Mouse (Mus musculus): ENCODE results near the gene Atp1b3. TPM values are rescaled to one million over a fixed set of nuclear protein-coding genes. Genes with fewer than 3 reads are reported as not detected.
"Not testable (repeated sequence)": the region's sequence is repeated elsewhere in the genome, so short reads cannot be mapped to it uniquely, and the experiment has no call there.

The Atp1b3 gene
- total RNA-seq, 2 experiments from 2014 or later = 85.4 to 85.6 TPM

DNA sequence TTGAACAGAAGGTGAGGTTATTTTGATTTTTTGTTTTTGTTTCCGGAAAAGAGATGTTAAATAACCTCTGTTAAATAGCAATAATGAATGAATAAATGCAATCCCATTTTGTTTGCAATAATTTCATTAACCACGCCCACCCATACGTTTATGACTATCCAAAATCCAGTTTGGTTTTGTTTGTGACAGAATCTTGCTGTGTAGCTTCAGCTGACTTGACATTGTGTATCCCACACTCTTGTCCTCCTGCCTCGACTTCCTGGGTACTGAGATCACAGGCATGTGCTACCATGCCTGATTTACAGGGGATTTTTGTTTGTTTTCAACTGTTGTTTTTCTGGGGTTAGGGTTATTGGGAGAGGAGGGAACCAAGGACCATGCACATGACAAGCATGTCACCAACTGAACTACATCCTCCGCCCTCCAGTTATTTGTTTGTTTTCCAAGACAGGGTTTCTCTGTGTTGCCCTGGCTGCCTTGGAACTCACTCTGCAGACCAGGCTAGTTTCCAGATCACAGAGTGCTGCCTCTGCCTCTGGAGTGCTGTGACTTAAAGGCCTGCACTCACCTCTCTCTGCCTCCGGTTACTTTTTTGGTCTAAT lies 1.1 kb upstream of the Atp1b3 start:
- no peak for DNase-seq (ENCODE audit: low spot score in 2 of 2)

DNA sequence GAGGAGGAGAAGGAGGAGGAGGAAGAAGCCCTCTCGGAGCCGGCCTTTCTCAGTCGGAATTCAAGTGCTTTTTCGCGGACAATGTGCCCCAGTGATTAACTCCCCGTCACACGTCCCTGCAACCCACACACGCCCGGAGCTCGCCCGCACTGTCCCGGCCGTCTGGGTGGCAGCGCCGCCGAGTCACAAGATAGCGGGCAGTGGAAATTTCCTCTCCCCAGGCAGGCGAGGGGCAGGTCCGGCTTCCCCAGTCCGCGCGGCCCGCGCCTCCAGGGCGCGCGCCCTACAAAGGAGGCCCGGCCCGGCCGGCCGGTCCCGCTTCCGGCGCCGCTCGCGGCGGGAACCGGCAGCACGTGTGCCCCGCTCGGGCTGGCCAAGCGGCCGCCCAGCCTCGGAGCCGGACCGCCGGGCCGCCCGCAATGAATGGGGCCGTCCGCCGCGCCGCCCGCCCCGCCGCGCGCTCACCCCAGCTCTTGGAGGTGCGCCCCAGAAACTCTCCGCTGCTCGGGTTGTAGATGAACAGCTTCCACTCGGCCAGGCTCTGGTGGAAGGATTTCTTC lies 581 bp downstream of the Atp1b3 start:
- DNase-seq (ENCODE audit: low spot score in 2 of 2) = peak; percentile 43 to 51

DNA sequence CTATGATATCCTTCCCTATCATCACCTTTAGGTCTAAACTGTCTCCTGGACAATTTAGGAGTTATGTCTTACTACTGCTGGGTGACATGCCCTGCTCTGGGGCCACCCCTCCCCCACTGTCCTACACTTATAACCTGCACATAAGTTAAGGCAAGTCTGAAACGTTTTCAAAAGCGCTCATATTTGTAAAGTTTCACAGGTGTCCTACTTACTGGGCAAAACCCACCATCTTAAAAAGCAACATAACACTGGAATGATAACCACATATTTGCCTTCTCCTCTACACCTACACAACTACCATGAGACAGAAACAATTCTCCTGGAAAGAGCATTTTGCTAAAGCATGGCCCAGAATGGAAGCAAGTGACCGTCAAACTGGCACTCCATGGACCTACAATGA lies 4.2 kb downstream of the Atp1b3 start:
- DNase-seq (ENCODE audit: low spot score in 2 of 2) = no peak

DNA sequence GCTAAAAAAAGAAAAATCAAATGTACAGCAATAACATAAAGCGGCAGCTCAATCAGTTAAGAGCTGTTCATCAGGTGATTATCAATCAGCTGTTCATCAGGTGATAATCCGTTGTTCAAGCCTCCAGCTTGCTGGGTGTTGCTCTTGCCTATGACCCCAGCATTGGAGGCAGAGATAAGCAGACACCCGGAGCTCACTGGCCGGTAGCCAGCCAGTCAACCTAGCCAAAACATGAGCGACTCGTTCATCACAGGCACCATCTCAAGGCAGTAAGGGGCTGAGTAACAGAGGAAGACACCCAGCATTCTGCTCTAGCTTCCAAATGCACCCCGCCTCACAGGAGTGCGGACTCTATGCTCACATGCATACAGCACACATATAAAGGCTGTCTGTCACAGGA lies 10.4 kb downstream of the Atp1b3 start:
- DNase-seq (ENCODE audit: low spot score in 2 of 2) = no peak

DNA sequence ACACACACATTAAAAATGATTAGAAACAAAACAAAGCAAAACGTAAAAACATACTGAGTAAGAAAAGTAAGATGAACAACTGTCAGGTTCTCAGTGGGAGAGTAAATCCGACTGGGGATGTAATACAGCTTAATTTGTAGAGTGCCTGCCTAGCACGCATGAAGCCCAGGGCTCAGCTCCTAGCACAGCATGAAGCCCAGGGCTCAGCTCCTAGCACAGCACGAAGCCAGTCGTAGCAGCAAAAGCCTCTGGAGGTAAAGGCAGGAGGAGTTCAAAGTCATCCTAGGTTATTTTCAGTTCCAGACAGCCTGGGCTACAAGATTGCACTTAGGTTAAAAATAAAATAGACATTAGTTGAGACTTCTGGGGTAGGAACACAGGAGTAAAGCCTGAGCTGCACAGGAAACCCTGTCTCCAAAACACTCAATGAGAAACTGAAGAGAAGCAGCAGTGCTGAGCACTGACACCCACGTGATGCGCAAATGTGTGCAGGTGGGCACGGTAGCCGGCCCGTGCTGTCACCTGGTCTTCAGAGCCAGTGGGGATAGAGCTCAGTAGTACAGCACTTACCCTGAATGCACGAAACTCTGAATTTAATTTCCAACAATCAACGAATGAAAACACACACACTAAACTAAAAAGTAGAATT lies 11.0 kb downstream of the Atp1b3 start:
- no peak for DNase-seq (ENCODE audit: low spot score in 2 of 2)

- not testable (repeated sequence) for DNase-seq (ENCODE audit: low spot score in 2 of 2)
These were observed 12.5 kb downstream of the Atp1b3 start for GRCm38 (mm10) chr9:96351771-96352170.

DNA sequence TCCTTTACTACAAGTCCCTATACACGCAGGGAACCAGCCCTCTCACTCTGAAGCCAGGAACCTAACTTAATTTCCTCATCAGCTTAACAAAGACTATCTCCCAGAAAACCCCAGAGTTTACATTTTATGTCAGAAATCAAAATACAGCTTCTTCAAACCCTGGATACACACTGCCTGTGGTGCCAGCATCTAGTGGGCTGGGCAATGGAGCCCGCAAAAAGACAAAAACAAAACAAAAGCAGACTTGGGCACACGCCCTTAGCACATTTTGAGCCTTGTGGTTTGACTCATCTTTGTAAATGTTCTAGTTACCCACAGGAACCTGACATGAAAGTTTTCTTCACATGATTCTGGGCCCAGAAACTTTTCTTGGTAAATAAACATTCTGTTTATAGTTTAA lies 13.8 kb downstream of the Atp1b3 start:
- DNase-seq (ENCODE audit: low spot score in 2 of 2) = no peak

DNA sequence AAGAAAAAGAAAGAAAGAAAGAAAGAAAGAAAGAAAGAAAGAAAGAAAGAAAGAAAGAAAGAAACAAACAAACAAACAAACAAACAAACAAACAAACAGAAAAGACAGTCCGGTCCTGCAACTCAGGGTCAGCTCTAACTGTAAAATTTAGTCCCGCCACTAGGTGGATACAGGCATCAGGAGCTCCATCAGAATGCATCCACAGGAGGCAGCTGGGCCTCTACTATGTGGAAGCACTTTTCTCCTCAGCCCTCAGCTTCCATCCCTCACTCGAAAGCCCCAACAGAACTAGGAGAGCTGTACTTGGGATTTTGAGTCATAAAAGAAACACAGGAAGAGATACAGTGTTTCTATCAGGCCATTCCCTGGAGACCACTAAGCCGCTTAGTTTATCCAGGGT lies 14.2 kb downstream of the Atp1b3 start:
- DNase-seq (ENCODE audit: low spot score in 2 of 2) = peak; percentile 24 to 70

GRCm38 (mm10) chr9:96348885-96349284 lies 15.4 kb downstream of the Atp1b3 start:
- no peak for DNase-seq (ENCODE audit: low spot score in 2 of 2)

DNA sequence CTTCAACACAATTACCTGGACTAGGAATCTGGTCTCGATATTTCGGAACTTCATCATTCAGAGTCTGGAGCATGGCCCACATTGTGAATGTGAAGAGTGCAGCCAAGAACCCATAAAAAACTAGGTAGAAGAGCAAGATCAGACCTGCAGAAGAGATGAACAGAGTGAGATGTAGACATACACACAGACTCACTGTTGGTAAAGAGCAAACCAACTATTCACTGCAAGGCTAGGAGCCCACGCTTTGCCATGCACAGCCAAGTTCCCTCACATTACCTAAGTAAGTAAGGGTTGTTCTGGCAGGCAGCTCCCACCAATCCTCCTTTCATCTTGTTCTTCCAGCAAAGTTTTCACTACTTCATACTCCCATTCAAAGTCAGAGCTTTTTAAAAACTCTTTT lies 18.5 kb downstream of the Atp1b3 start:
- no peak for DNase-seq (ENCODE audit: low spot score in 2 of 2)

- no peak for DNase-seq (ENCODE audit: low spot score in 2 of 2)
These were observed 33.1 kb downstream of the Atp1b3 start for GRCm38 (mm10) chr9:96331146-96331545.

DNA sequence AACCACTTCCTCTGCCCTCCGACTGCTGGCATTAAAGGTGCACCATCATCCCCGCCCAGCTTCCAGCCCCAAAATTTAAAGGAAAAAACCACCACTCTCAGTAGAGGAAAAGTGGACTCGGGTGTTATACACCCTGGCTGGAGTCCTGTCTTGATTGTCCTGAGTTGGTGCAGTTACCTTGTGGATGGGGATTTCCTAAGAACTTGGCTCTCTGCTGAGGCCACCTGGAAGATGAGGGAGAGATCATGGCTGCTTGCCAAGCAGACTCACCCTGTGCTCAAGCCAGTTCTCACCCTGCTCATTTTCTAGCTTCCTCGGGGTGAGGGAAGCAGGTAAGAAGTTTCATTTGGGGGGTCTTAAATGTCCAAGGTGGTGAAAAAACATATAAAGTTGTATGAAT lies 36.0 kb downstream of the Atp1b3 start:
- DNase-seq (ENCODE audit: low spot score in 2 of 2) = no peak

DNA sequence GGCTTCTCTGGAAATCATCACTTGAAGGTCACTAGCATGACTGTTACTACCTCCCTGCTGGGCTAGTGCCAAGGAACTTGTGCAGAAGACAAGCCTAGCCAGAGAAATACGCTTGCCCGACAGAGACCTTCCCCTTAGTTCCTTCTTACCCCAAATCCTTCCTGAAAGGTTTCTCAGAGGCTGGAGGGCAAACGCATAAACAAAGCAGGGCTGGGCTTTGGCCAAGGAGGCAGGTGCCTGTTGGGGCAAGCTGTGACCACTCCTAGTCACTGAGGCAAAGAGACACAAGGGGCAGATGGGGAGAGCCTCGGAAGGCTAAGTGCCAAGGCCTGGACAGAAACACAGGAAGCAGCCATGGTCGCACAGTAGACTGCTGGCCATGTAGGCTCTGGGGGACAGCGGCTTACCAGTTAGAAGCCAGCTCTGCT lies 37.7 kb downstream of the Atp1b3 start:
- DNase-seq (ENCODE audit: low spot score in 2 of 2) = no peak

DNA sequence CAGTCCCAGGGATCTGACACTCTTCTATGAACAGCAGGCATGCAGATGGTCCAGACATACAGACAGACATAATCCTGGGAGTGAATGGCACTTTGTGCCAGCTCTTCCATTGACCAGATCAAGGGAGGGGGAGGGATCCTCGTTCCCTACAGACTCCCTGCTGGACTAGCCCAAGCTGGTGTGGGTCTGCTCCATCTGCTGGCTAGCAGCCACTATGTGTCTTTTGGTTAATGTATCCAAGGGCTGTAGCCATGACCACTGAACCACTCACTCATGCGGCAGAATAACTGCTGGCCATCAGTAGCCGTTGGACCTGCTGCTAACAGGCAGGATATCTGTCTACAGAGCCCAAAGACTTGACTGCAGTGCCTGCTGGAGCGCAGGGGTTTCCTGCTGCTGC lies 39.7 kb downstream of the Atp1b3 start:
- DNase-seq (ENCODE audit: low spot score in 2 of 2) = peak; percentile 25 to 29

- no peak for DNase-seq (ENCODE audit: low spot score in 2 of 2)
These were observed 41.7 kb downstream of the Atp1b3 start for GRCm38 (mm10) chr9:96322411-96323152.

DNA sequence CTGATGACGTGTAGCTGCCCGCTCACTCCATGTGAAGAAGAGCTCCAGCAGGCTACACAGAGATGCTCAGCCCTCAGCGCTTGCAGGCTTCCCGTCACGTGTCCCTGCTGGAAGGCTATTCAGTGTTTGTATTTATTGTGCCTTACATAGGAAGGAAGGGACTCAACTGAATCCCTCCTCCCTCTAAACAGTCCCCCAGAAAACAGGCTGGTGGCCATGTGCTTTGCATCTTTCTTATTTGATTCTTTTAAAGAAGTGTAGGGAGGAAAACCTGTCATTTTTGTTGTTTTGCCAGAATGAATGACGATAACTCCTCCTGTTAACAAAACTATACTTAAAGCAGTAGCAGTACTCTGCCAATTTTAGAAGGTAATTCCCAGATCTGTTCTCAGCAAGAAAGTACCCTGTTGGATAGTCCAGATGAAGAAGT lies 43.7 kb downstream of the Atp1b3 start:
- peak in 1 of 2 experiments; percentile 46 for DNase-seq (ENCODE audit: low spot score in 2 of 2)

DNA sequence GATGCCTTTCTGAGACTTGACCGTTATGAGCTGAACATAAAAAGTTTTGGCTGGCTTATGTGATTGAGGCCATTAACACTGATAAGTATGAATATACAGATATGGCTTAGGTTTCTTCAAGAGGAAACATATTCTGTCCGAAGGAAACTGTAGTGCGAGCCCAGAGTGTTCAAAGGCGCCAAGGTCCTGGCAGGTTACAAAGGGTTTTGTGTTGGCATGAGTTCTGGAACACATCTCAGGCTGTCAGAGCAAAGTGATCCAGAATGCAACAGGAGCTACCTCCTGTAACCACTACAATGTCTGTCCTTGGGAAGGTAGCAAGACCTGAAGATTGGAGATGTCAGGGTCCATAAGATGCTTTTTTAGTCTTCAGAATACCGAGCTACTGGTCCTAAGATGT lies 44.9 kb downstream of the Atp1b3 start:
- DNase-seq (ENCODE audit: low spot score in 2 of 2) = no peak

- DNase-seq (ENCODE audit: low spot score in 2 of 2) = no peak
These were observed 52.2 kb downstream of the Atp1b3 start for GRCm38 (mm10) chr9:96312074-96312473.

DNA sequence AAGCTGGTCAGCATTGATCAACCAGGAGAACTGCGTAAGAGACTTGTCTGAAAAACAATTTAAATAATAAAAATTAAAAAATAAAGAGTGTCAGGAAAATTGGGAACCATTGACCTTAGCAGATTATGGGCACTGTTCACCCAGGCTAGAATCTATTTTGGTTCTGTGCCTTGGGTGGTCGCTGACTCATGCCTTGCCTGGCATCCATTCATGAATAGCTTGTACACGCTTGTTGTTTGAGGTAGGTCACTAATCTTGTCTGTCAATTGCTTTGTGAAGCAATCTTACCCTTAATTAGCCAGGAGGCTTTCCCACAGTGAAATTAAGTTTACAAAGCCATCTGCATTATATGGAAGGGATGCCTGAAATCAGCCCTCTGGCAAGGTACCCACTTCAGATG lies 55.4 kb downstream of the Atp1b3 start:
- no peak for DNase-seq (ENCODE audit: low spot score in 2 of 2)

DNA sequence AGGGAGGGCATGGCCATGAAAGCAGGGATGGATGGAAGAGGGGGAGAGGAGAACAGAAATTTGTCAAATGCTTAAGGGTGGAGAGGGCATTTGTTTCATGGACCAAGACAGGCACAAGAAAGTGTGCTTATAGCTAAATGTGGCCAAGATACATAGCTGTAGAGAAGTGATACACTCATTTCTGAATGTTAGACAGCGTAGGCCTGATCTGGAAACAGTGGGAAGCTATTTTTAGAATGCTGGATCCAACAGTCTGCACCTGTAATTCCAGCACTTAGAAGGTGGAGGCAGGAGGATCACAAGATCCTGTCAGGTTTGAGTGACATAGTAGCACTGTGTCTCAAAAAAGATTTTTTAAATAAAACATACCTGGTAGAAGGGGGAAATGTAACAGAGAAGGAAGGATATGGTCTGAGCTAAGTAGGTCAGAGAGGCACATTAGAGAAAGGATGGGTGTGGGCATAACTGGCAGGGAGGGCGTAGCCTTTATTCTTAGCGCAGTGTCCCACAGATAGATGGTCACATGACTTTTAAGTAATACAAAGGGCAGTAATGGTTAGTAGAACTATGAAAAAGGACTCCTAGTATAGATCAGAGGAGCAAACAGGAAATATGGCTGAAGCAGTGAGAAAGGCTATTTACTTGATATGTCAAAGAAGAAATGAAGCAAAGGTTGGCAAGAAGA lies 64.8 kb downstream of the Atp1b3 start:
- DNase-seq (ENCODE audit: low spot score in 2 of 2) = no peak

DNA sequence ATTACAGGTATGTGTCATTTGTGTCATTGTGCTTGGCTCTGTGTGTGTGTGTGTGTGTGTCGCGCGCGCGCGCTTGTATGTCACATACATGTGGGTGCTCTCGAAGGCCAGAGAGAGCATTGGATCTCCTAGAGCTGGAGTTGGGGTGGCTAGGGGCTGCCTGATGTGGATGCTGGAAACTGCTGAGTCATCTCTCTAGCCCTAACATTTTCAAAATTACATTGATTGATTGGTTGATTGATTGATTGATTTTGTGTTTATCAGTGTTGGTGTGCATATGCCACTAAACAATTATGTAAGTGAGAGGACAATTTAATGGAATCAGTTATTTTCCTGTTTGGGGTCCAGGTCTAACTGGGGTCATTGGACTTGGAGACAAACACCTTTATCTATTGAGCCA lies 72.1 kb downstream of the Atp1b3 start:
- DNase-seq (ENCODE audit: low spot score in 2 of 2) = no peak

GRCm38 (mm10) chr9:96284916-96285315 lies 79.3 kb downstream of the Atp1b3 start:
- DNase-seq (ENCODE audit: low spot score in 2 of 2) = peak in 1 of 2 experiments; percentile 18
